Mouse (Mus musculus) liver, embryonic 16.5 days (tissue): Measurements from ENCODE around the gene Senp3. TPM values are rescaled to one million over a fixed set of nuclear protein-coding genes. Genes with fewer than 3 reads are reported as not detected.

Experiments used
- ATAC-seq: fragments of 200-750 bp; cut with Nextera tagmentation; 2 replicates; pipeline ENCODE4 v1.8.0; 2017; ENCODE audit warnings: low read depth, mild to moderate bottlenecking, moderate number of reproducible peaks, moderate library complexity
- H3K27ac ChIP-seq: fragments of 300-500 bp; sonication (generic); 2 replicates; pipeline ENCODE4 v1.5.1; 2014; ENCODE audit warnings: mild to moderate bottlenecking, low read length
- H3K27me3 ChIP-seq: fragments of 300-500 bp; sonication (generic); 2 replicates; pipeline ENCODE4 v1.6.1; 2014; ENCODE audit warnings: low read depth, low read length, mixed read lengths; ENCODE audit not compliant: control insufficient read depth, insufficient read depth
- H3K36me3 ChIP-seq: fragments of 300-500 bp; sonication (generic); 2 replicates; pipeline ENCODE4 v1.6.1; 2014; ENCODE audit warnings: mild to moderate bottlenecking; ENCODE audit not compliant: control insufficient read depth, insufficient read depth
- H3K4me1 ChIP-seq: fragments of 300-500 bp; sonication (generic); 2 replicates; pipeline ENCODE4 v1.6.1; 2014; ENCODE audit warnings: low read depth, low read length, mixed read lengths; ENCODE audit not compliant: control insufficient read depth
- H3K4me2 ChIP-seq: fragments of 300-500 bp; sonication (generic); 2 replicates; pipeline ENCODE4 v1.6.1; 2014; ENCODE audit warnings: low read depth, low read length, mixed read lengths
- H3K4me3 ChIP-seq: fragments of 300-500 bp; sonication (generic); 2 replicates; pipeline ENCODE4 v1.5.1; 2014; ENCODE audit warnings: low read depth, mild to moderate bottlenecking, low read length
- H3K9ac ChIP-seq: fragments of 300-500 bp; sonication (generic); 2 replicates; pipeline ENCODE4 v1.6.1; 2014; ENCODE audit warnings: low read depth, low read length
- H3K9me3 ChIP-seq: fragments of 300-500 bp; sonication (generic); replicated peaks from 2 replicates; pipeline ENCODE4 v1.6.1; 2016; ENCODE audit warnings: low read length; ENCODE audit not compliant: control insufficient read depth
- WGBS: fragments of 180-500 bp; shearing (Covaris S2); extraction: QIAGEN DNeasy Blood & Tissue Kit; methylation state at CpG from one replicate; pipeline ENCODE4 v1.1.7; 2014; ENCODE audit not compliant: insufficient replicate concordance; 5-methylcytosine and 5-hydroxymethylcytosine counted together
- polyA plus RNA-seq: library from polyadenylated mRNA; unstranded; fragments of >200 nt; fragmentation: Nextera tagmentation; extraction: Ambion mirVana; gene quantifications from 2 replicates; pipeline ENCODE4 v1.2.1, GENCODE M21; 2015

Gene Senp3
- polyA plus RNA-seq, 1 experiment from 2014 or later, result 22.7 TPM

DNA sequence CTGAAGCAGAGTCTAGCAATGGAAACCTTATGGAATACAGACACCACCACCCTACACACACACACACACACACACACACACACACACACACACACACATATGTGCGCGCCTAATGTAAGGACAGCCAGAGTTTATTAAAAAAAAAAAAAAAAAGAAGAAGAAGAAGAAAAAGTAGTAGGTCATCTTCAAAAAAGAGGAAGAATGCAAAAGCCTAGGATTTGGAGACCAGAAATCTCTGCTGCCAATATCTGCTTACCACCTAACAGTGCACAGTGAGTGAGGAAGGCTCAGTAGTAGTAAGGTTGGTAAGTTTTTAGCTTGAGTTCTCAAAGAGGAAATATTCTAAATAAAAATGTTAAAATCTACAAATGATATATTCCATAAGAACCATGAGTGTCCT is 2.7 kb downstream of the Senp3 start:
- H3K4me1 ChIP-seq, result peaks cover 26% of the 10 kb centered on the region
- WGBS, result 100% methylated on average over 2 of the region's 2 CpGs

DNA sequence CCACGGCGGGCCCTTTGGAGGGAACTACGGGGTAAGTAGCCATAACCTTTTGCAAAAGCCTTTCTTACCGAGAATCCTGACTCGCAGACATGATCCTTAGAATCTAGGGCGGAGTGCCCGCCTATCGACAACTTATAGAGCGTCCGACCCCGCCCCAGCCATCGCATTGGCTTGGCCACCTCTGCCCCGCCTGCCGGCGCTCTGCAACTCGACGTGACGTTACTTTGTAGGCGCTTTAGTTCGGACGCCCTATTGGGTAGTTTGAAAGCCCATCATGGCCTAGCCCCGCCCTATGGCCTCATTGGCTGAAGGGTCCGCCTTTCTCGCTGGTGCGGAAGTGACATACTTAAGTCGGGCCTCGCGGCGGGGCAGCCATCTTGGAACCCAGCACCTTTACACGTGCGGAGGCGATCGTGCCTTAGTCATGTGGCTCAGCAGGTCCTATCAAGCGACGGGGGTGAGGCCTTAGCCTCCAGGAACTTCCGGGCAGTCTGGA is 9.6 kb downstream of the Senp3 start, which contains the start of gene Eif4a1:
Gene Eif4a1, minus strand, starts transcription at position 213 of the 496 bp plus-strand sequence.
- peak within 1 kb of the TSS; percentile 97 for H3K4me3 ChIP-seq
- H3K9me3 ChIP-seq, result no peaks in the 10 kb centered on the region
- peak; percentile 95 for ATAC-seq
- peak within 1 kb of the TSS; percentile 98 for H3K9ac ChIP-seq
- WGBS, result under 1% methylated on average over 36 of the region's 36 CpGs
- H3K4me2 ChIP-seq, result peak within 1 kb of the TSS; percentile 78
- no peaks in the 10 kb centered on the region for H3K27me3 ChIP-seq
- peak within 1 kb of the TSS; percentile 97 for H3K27ac ChIP-seq
- peaks cover 64% of the 10 kb centered on the region for H3K36me3 ChIP-seq
- peaks cover 22% of the 10 kb centered on the region for H3K4me1 ChIP-seq

More for the DNA sequence above, 2.7 kb downstream of the Senp3 start:
- Histone ChIP-seq H3K27me3 (no peaks in the 10 kb centered on the region), H3K4me3 (no peak overlapping the region), H3K27ac (no peak overlapping the region), H3K4me2 (no peak overlapping the region), H3K9me3 (no peaks in the 10 kb centered on the region), H3K9ac (no peak overlapping the region), H3K36me3 (peaks cover 23% of the 10 kb centered on the region)
- no peak for ATAC-seq

DNA sequence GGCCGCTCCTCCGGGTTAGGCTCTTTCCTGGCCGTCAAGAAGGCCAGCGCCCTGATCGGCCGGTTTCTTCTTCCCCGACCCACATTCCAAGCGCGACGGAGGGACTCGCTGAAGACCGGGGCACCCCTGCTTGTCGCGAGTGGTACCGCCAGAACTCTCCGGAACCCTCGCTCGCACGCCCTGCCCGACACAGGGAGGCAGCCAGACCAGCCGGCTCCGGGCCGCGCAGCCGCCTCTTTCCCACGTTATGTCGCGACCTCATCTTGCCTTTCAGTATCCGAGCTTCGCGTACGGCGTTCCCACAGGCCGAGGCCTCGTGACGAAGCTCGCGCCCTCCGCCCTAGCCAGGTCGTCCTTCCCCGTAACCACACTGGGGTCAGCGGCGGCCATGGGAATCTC is 10.2 kb downstream of the Senp3 start:
- Histone ChIP-seq H3K4me1 (peaks cover 22% of the 10 kb centered on the region), H3K36me3 (peaks cover 63% of the 10 kb centered on the region), H3K27me3 (no peaks in the 10 kb centered on the region), H3K4me3 (peak overlapping the region; percentile 97), H3K27ac (peak overlapping the region; percentile 97), H3K9ac (peak overlapping the region; percentile 98), H3K9me3 (no peaks in the 10 kb centered on the region), H3K4me2 (peak overlapping the region; percentile 78)
- ATAC-seq, result no peak
- under 1% methylated on average over 43 of the region's 43 CpGs for WGBS

DNA sequence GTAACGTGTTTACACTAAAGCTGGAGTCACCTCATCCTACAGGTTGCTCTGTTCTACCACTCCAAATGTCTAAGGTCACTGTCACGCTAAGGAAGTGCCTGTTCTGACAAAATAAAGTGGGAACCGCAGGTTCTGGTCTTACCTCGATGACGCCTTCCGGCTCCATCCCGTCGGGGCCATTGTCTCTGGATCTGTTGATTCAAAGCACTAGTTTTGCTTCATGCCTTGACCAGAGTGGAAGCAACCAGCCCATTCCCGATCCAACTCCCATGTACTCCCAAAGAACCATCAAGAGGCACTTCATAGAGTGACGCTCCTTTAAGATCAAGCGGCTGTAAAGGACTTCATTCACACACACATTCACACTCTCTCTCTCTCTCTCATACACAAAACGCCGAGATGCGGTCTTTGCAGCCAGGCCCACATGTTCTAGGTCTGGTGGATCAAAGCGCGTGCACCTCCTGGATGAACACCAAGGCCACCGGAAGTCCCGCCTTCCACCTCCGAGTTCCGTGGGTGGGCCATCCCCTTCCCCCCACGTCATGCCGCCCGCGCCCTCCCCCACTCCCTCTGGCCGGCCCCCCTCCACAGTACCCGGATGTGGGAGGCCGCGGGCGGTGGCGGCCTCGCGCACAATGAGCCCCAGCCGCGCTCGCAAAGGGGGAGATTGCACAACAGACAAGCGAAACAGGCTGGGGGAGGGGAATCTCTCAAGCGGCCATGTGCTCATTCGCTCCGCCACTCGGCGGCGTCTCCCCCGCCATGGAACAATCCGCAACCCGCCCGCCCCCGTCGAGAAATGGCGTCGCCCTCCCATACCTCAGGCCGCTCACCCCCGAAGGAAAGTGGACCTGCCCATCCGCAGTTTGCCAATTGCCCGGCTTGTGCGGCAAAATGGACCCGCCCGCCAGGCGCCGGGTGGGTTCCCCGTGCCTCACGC is 10.8 kb downstream of the Senp3 start:
- WGBS, result under 1% methylated on average over 55 of the region's 61 CpGs

DNA sequence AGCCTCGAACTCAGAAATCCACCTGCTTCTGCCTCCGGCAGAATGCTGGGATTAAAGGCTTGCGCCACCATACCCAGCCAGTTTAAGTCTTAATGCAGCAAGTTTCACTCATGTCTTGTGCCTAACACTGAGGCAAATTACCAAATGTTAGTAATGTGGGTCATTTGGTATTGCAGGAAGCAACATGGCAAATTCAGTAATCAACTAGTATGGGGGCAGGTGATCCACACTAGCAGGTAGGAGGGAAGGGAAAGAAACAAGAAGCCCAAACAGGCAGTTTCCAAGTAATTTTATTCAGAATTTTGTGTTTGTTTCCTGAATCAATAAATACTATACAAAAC is 15.2 kb downstream of the Senp3 start:
- H3K27ac ChIP-seq, result no peak overlapping the region
- H3K4me3 ChIP-seq, result no peak overlapping the region
- no peak overlapping the region for H3K9ac ChIP-seq
- peaks cover 45% of the 10 kb centered on the region for H3K36me3 ChIP-seq
- no peaks in the 10 kb centered on the region for H3K9me3 ChIP-seq
- no peaks in the 10 kb centered on the region for H3K27me3 ChIP-seq
- 76% methylated on average over 3 of the region's 3 CpGs for WGBS
- peaks cover 28% of the 10 kb centered on the region for H3K4me1 ChIP-seq
- no peak overlapping the region for H3K4me2 ChIP-seq
- ATAC-seq, result no peak

More for the DNA sequence above, 10.8 kb downstream of the Senp3 start:
- peak overlapping the region; percentile 97 for H3K27ac ChIP-seq
- no peaks in the 10 kb centered on the region for H3K9me3 ChIP-seq
- H3K9ac ChIP-seq, result peak overlapping the region; percentile 98
- H3K4me3 ChIP-seq, result peak overlapping the region; percentile 97
- H3K4me2 ChIP-seq, result peak overlapping the region; percentile 78
- no peaks in the 10 kb centered on the region for H3K27me3 ChIP-seq
- H3K36me3 ChIP-seq, result peaks cover 62% of the 10 kb centered on the region
- ATAC-seq, result peak; percentile 68
- peaks cover 22% of the 10 kb centered on the region for H3K4me1 ChIP-seq

DNA sequence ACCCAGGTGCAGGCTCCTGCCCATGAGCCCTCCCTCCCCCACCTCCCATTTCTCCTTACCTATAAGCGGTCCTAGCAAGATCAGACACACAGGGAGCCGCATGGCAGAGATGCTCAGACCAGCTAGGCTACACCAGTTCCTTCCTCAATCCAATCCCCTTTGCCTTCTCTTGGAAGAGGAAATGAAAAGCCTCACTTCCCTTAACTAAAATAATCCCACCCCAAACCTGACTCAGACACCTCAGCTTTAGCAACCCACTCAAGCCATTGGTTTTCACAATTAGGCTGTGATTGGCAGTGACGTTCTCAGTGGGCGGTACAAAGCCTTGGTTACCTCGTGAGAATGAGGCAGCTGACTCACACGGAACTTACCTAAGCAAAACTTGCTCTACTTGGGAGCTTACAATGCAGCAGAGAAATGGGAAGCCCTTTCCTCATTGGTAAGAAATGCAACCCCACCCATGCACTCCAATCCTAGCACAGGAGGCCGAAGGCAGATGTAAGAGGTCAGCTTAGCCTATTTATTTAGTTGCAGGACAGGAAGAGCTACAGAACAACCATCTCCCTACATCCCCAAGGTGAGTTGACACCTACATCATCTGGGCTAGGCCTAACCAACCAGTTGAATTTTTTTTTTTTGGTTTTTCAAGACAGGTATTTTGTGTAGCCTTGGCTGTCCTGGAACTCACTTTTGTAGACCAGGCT is 15.8 kb downstream of the Senp3 start, which contains the start of gene Cd68:
Gene Cd68, minus strand, starts transcription at position 193 of the 704 bp plus-strand sequence.
- Histone ChIP-seq H3K9ac (no peak within 1 kb of the TSS), H3K36me3 (peaks cover 45% of the 10 kb centered on the region), H3K4me3 (no peak within 1 kb of the TSS), H3K27me3 (no peaks in the 10 kb centered on the region), H3K27ac (peak within 1 kb of the TSS; percentile 45), H3K9me3 (no peaks in the 10 kb centered on the region), H3K4me1 (peaks cover 33% of the 10 kb centered on the region), H3K4me2 (no peak within 1 kb of the TSS; the same call in 1 of the 2 replicates)
- no peak for ATAC-seq
- 22% methylated on average over 7 of the region's 7 CpGs for WGBS

DNA sequence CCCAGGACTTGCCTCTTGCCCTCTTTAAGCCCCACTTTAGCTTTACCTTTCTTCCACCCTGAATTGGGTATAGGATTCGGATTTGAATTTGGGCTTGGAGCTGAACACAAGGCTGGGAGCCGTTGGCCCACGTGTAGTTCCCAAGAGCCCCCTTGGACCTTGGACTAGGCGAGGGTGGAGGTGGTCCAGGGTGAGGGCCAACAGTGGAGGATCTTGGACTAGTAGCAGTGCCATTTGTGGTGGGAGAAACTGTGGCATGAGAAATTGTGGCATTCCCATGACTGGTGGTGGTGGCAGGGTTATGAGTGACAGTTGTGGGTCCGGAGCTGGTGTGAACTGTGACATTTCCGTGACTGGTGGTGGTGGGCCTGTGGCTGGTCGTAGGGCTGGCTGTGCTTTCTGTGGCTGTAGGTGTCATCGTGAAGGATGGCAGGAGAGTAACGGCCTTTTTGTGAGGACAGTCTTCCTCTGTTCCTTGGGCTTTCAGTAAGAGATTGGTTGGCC is 16.4 kb downstream of the Senp3 start:
- peaks cover 34% of the 10 kb centered on the region for H3K4me1 ChIP-seq
- no peak overlapping the region for H3K4me3 ChIP-seq
- no peaks in the 10 kb centered on the region for H3K9me3 ChIP-seq
- H3K27me3 ChIP-seq, result no peaks in the 10 kb centered on the region
- 64% methylated on average over 9 of the region's 9 CpGs for WGBS
- peak overlapping the region; percentile 45 for H3K27ac ChIP-seq
- ATAC-seq, result no peak
- peaks cover 42% of the 10 kb centered on the region for H3K36me3 ChIP-seq
- H3K9ac ChIP-seq, result no peak overlapping the region
- no peak overlapping the region; the same call in 1 of the 2 replicates for H3K4me2 ChIP-seq

DNA sequence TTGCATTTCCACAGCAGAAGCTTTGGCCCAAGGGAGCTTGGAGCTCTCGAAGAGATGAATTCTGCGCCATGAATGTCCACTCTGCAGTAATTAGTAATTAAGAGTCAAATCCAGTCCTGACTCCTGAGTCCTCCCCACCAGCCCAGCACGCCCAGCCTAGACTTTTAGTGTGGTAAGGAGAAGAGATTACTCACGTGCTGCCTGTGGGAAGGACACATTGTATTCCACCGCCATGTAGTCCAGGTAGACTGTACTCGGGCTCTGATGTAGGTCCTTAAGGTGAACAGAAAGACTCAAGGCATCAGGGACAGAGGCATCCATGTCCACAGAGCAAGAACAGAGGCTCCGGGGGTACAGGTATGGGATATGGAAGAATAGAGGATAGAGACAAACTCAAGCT is 17.0 kb downstream of the Senp3 start:
- ATAC-seq, result no peak
- Histone ChIP-seq H3K9me3 (no peaks in the 10 kb centered on the region), H3K4me1 (peaks cover 28% of the 10 kb centered on the region), H3K27me3 (no peaks in the 10 kb centered on the region), H3K27ac (0 out of 2 replicates have a peak overlapping the region, but pooled peaks have one; percentile 31), H3K36me3 (peaks cover 35% of the 10 kb centered on the region), H3K4me3 (no peak overlapping the region), H3K9ac (no peak overlapping the region), H3K4me2 (no peak overlapping the region)
- WGBS, result 85% methylated on average over 7 of the region's 7 CpGs
